Mouse (Mus musculus): ENCODE data around the gene Gatb.

Gatb gene

GRCm38 (mm10) chr3:85652727-85653665 is 79.1 kb downstream of the Gatb start:
- DNase-seq (ENCODE audit: low read depth, low spot score), result no peak

- DNase-seq (ENCODE audit: low read depth, low spot score), result no peak
These were observed 81.6 kb downstream of the Gatb start for GRCm38 (mm10) chr3:85655538-85655937.

- no peak for DNase-seq (ENCODE audit: low read depth, low spot score)
These were observed 85.8 kb downstream of the Gatb start for GRCm38 (mm10) chr3:85659681-85660080.

- peak; percentile 80 for DNase-seq (ENCODE audit: low read depth, low spot score)
These were observed 88.3 kb downstream of the Gatb start for GRCm38 (mm10) chr3:85661926-85662813.

- DNase-seq (ENCODE audit: low read depth, low spot score), result no peak
These were observed 89.9 kb downstream of the Gatb start for GRCm38 (mm10) chr3:85663826-85664225.

GRCm38 (mm10) chr3:85664591-85665171 is 90.8 kb downstream of the Gatb start:
- DNase-seq (ENCODE audit: low read depth, low spot score), result peak; percentile 84

GRCm38 (mm10) chr3:85666166-85666565 is 92.2 kb downstream of the Gatb start:
- no peak for DNase-seq (ENCODE audit: low read depth, low spot score)

- no peak for DNase-seq (ENCODE audit: low read depth, low spot score)
These were observed 92.8 kb downstream of the Gatb start for GRCm38 (mm10) chr3:85666736-85667135.

- DNase-seq (ENCODE audit: low read depth, low spot score), result no peak
These were observed 93.8 kb downstream of the Gatb start for GRCm38 (mm10) chr3:85667683-85668082.

GRCm38 (mm10) chr3:85669844-85670243 is 95.9 kb downstream of the Gatb start:
- no peak for DNase-seq (ENCODE audit: low read depth, low spot score)

- DNase-seq (ENCODE audit: low read depth, low spot score), result no peak
These were observed 103.2 kb downstream of the Gatb start for GRCm38 (mm10) chr3:85677133-85677532.

GRCm38 (mm10) chr3:85677952-85678351 is 104.0 kb downstream of the Gatb start:
- no peak for DNase-seq (ENCODE audit: low read depth, low spot score)

GRCm38 (mm10) chr3:85679312-85679933 is 105.5 kb downstream of the Gatb start:
- DNase-seq (ENCODE audit: low read depth, low spot score), result no peak

GRCm38 (mm10) chr3:85679960-85680359 is 106.0 kb downstream of the Gatb start:
- no peak for DNase-seq (ENCODE audit: low read depth, low spot score)

GRCm38 (mm10) chr3:85681136-85681535 is 107.2 kb downstream of the Gatb start:
- no peak for DNase-seq (ENCODE audit: low read depth, low spot score)

- DNase-seq (ENCODE audit: low read depth, low spot score), result no peak
These were observed 109.7 kb downstream of the Gatb start for GRCm38 (mm10) chr3:85683618-85684017.

GRCm38 (mm10) chr3:85685271-85685670 is 111.4 kb downstream of the Gatb start:
- DNase-seq (ENCODE audit: low read depth, low spot score), result no peak

- no peak for DNase-seq (ENCODE audit: low read depth, low spot score)
These were observed 114.4 kb downstream of the Gatb start for GRCm38 (mm10) chr3:85688341-85688740.

GRCm38 (mm10) chr3:85691134-85691533 is 117.2 kb downstream of the Gatb start:
- DNase-seq (ENCODE audit: low read depth, low spot score), result no peak

- DNase-seq (ENCODE audit: low read depth, low spot score), result no peak
These were observed 119.1 kb downstream of the Gatb start for GRCm38 (mm10) chr3:85693013-85693412.

GRCm38 (mm10) chr3:85695056-85695455 is 121.1 kb downstream of the Gatb start:
- DNase-seq (ENCODE audit: low read depth, low spot score), result no peak

Measured in telencephalon, adult 2 months (tissue).